Mouse (Mus musculus) thymus, adult 18-20 months (tissue): Measurements from ENCODE around the gene Hist1h1t.

Experiments
- DNase-seq, 2 experiments: peaks; one replicate each; pipeline ENCODE4 v3.0.0; 2022; ENCODE audit warnings: mixed read lengths in 2 of 2

The Hist1h1t gene

GRCm38 (mm10) chr13:23738677-23739068, 43.1 kb downstream of the Hist1h1t start, which contains the start of gene Hist1h1c:
Gene Hist1h1c (plus strand): TSS chr13:23738808.
- peak; percentile 88 to 94 for DNase-seq

GRCm38 (mm10) chr13:23739069-23739921, 43.7 kb downstream of the Hist1h1t start:
- DNase-seq = peak; percentile 88 to 96

GRCm38 (mm10) chr13:23739922-23740252, 44.3 kb downstream of the Hist1h1t start:
- DNase-seq = no peak

- DNase-seq = no peak
Observed at GRCm38 (mm10) chr13:23740256-23740840, 44.7 kb downstream of the Hist1h1t start.

DNA sequence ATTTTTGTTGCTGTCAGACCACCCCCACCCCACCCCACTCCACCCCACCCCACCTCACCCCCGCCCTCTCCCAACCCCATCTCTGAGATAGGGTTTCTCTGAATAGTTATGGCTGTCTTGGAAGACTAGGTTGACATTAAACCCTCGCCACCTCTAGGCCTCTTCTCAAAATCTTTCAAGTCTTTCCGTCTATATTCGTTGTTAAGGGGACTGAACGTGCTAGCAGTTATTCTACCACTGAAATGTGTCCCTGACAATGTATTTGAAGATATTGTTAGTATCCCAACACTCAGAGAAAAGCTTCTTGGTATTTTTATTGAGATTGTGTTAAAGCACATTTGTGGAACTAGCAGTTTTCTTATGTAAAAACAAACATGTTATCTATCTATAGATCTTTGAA, 45.3 kb downstream of the Hist1h1t start:
- DNase-seq = no peak

GRCm38 (mm10) chr13:23742007-23742406, 46.4 kb downstream of the Hist1h1t start:
- DNase-seq = no peak

- DNase-seq = no peak
Observed at GRCm38 (mm10) chr13:23743215-23743614, 47.6 kb downstream of the Hist1h1t start.

GRCm38 (mm10) chr13:23743963-23744362, 48.3 kb downstream of the Hist1h1t start:
- DNase-seq = no peak

DNA sequence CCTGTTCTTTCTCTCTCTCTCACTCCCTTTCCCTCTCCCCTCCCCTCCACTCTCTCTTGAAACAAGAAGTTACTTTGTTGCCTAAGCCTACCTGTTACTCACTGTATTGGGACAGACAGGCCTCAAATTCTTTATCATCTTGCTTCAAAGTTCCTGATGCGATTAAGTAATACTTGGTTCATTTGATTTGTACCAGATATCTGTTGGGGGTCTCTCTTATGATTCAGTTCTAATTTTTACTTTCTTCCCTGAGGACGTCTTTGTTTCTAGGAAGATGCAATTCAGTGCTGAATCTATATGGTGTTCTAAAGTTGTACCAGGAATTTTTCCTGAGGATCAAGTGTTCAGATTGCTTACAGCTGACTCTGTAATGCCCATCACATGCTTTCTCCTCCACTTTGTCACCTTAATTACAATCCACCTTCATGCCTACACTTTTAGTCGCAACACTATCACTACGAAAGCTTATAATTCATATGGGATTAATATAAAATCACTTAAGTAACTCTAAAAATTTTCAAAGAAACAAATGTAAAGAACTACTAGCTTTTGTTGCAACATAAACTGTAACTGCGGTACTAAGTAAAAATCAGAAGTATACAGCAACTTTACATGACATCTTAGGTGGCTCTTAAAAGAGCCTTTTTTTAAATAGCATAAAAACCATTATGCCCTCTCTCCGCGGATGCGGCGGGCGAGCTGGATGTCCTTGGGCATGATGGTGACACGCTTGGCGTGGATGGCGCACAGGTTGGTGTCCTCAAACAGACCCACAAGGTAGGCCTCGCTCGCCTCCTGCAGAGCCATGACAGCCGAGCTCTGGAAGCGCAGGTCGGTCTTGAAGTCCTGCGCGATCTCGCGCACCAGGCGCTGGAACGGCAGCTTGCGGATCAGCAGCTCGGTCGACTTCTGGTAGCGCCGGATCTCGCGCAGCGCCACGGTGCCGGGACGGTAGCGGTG, 49.1 kb downstream of the Hist1h1t start:
- peak in 1 of 2 experiments; percentile 37 for DNase-seq

- peak; percentile 56 to 78 for DNase-seq
Observed at GRCm38 (mm10) chr13:23745381-23746161, 50.0 kb downstream of the Hist1h1t start, which contains the start of gene Hist1h3c. Gene Hist1h3c (minus strand): TSS chr13:23745602.
